Mouse (Mus musculus) heart, postnatal 14 days (tissue): ENCODE data around the gene Evl. TPM values are rescaled to one million over a fixed set of nuclear protein-coding genes. Genes with fewer than 3 reads are reported as not detected.
"Not testable (repeated sequence)": the region's sequence is repeated elsewhere in the genome, so short reads cannot be mapped to it uniquely, and the experiment has no call there.

Experiments
- DNase-seq, 2 experiments: peaks; one replicate each; pipeline ENCODE4 v3.0.0; 2021 to 2022
- intact Hi-C: fragments of 180-260 bp; cut with DNase I; formaldehyde crosslinking; loops from one replicate; pipeline ENCODE4 v1.15.1; 2025
- total RNA-seq, 2 experiments: library from RNA; stranded (reverse); gene quantifications; 2 replicates each; pipeline ENCODE4 v1.2.3; 2021

Gene Evl
- total RNA-seq, 2 experiments from 2014 or later, result 76.2 to 76.8 TPM

- no peak for DNase-seq
- intact Hi-C loops, result loop anchor here (5.0 kb wide), 1 partner anchor 71 kb away; no protein-coding TSS in a partner anchor
These were observed 131.9 kb downstream of the Evl start for GRCm38 (mm10) chr12:108686463-108686862.

- intact Hi-C loops, result loop anchor here (5.0 kb wide), 1 partner anchor 70 kb away; no protein-coding TSS in a partner anchor
- DNase-seq, result peak in 1 of 2 experiments; percentile 46
These were observed 132.4 kb downstream of the Evl start for GRCm38 (mm10) chr12:108686926-108687325.

GRCm38 (mm10) chr12:108689167-108689566, 134.6 kb downstream of the Evl start:
- intact Hi-C loops, result loop anchor here (5.0 kb wide), 1 partner anchor 68 kb away; no protein-coding TSS in a partner anchor
- DNase-seq, result peak in 1 of 2 experiments; percentile 43

- intact Hi-C loops, result no loop called here
- DNase-seq, result no peak
These were observed 136.0 kb downstream of the Evl start for GRCm38 (mm10) chr12:108690529-108690928.

GRCm38 (mm10) chr12:108693592-108693991, 139.1 kb downstream of the Evl start:
- intact Hi-C loops, result no loop called here

GRCm38 (mm10) chr12:108694223-108694622, 139.7 kb downstream of the Evl start:
- DNase-seq, result no peak
- intact Hi-C loops, result no loop called here

More at GRCm38 (mm10) chr12:108693592-108693991, 139.1 kb downstream of the Evl start:
- DNase-seq, result no peak

GRCm38 (mm10) chr12:108698697-108699471, 144.4 kb downstream of the Evl start:
- intact Hi-C loops, result no loop called here

GRCm38 (mm10) chr12:108699576-108699975, 145.1 kb downstream of the Evl start:
- no peak for DNase-seq
- intact Hi-C loops, result no loop called here

More at GRCm38 (mm10) chr12:108698697-108699471, 144.4 kb downstream of the Evl start:
- no peak for DNase-seq

- no peak for DNase-seq
- intact Hi-C loops, result no loop called here
These were observed 145.5 kb downstream of the Evl start for GRCm38 (mm10) chr12:108700037-108700436.

GRCm38 (mm10) chr12:108701221-108701620, 146.7 kb downstream of the Evl start:
- DNase-seq, result no peak
- intact Hi-C loops, result no loop called here

GRCm38 (mm10) chr12:108702185-108702584, 147.7 kb downstream of the Evl start, which contains the start of gene Degs2:
Degs2 (minus strand) TSS chr12:108702315.
- no peak for DNase-seq
- intact Hi-C loops, result no loop called here

- DNase-seq, result no peak
- intact Hi-C loops, result no loop called here
These were observed 151.0 kb downstream of the Evl start for GRCm38 (mm10) chr12:108705486-108705885.

- intact Hi-C loops, result no loop called here
- no peak for DNase-seq
These were observed 151.6 kb downstream of the Evl start for GRCm38 (mm10) chr12:108706129-108706528.

- intact Hi-C loops, result no loop called here
- DNase-seq, result no peak
These were observed 154.9 kb downstream of the Evl start for GRCm38 (mm10) chr12:108709386-108709785.

GRCm38 (mm10) chr12:108709964-108710765, 155.6 kb downstream of the Evl start:
- no peak for DNase-seq
- intact Hi-C loops, result no loop called here

- DNase-seq, result no peak
- intact Hi-C loops, result no loop called here
These were observed 156.5 kb downstream of the Evl start for GRCm38 (mm10) chr12:108710861-108711615.

- intact Hi-C loops, result no loop called here
- DNase-seq, result no peak
These were observed 158.0 kb downstream of the Evl start for GRCm38 (mm10) chr12:108712481-108712880.

GRCm38 (mm10) chr12:108713972-108714371, 159.5 kb downstream of the Evl start:
- intact Hi-C loops, DNase-seq: not testable (repeated sequence)

GRCm38 (mm10) chr12:108715854-108716253, 161.3 kb downstream of the Evl start:
- DNase-seq, result no peak
- intact Hi-C loops, result no loop called here

- intact Hi-C loops, result no loop called here
- DNase-seq, result no peak
These were observed 164.0 kb downstream of the Evl start for GRCm38 (mm10) chr12:108718485-108718884.
